Mouse (Mus musculus): ENCODE results near the gene Nudt15. TPM values are rescaled to one million over a fixed set of nuclear protein-coding genes. Genes with fewer than 3 reads are reported as not detected.
"Not testable (repeated sequence)": the region's sequence is repeated elsewhere in the genome, so short reads cannot be mapped to it uniquely, and the experiment has no call there.

The Nudt15 gene
- polyA plus RNA-seq, 1 experiment from 2014 or later, result 5.1 TPM

DNA sequence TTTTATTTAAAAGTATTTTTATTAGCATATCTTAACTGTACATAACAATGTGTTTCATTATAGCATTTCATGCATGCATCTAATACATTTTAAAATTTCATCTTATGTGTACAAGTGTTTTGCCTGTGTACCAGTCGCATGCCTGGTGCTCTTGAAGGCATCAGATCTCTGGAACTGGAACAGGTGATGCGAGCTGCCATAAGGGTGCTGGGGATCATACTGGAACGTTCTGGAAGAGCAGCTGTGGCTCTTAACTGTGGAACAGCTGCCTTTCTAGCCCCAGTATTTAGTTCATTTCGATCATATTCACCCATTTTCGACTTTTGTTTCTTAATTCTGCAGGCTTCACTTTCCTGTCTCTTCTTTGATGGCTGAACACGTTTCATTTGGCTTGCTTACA is 3.1 kb upstream of the Nudt15 start:
- Histone ChIP-seq H3K27ac (ENCODE audit: low read length) (no peak overlapping the region), H3K4me1 (ENCODE audit: control insufficient read depth, insufficient read depth, low read length) (peaks cover 5% of the 10 kb centered on the region; the same call in 1 of the 2 replicates), H3K27me3 (ENCODE audit: control insufficient read depth, insufficient read depth, low read length) (no peaks in the 10 kb centered on the region), H3K9me3 (replicated peaks; ENCODE audit: control insufficient read depth, low read length) (no peaks in the 10 kb centered on the region), H3K4me2 (ENCODE audit: low read depth, low read length) (no peak overlapping the region), H3K4me3 (replicated peaks; ENCODE audit: low read length) (no peak overlapping the region), H3K36me3 (ENCODE audit: control insufficient read depth, insufficient read depth, low read length) (0 out of 2 replicates have a peak, but pooled peaks cover 3% of the 10 kb centered on the region), H3K9ac (ENCODE audit: low read length) (no peak overlapping the region)
- ATAC-seq (ENCODE audit: insufficient read depth, low FRiP score), result no peak
- WGBS, result 83% methylated on average over 6 of the region's 6 CpGs

DNA sequence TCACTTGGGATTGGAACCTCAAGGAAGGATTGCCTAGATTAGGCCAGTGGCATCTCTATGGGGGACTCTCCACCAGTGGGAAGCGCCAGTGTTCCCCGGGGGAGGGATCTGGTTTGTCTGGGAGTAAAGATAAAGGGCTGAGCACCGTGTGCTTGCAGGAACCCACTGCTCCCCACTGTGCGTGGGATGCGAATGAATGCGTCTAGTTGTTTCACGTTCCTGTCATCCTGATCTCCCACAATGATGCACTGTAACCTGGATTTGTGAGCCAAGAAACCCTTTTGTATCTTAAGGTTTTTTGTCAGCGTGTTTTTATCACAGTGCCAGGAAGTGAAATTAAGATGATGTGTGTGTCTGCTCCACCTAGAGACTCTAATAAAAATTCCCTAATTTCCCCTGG is 2.7 kb upstream of the Nudt15 start:
- Histone ChIP-seq H3K4me2 (ENCODE audit: low read depth, low read length) (no peak overlapping the region), H3K4me3 (replicated peaks; ENCODE audit: low read length) (no peak overlapping the region), H3K9ac (ENCODE audit: low read length) (no peak overlapping the region), H3K9me3 (replicated peaks; ENCODE audit: control insufficient read depth, low read length) (no peaks in the 10 kb centered on the region), H3K27me3 (ENCODE audit: control insufficient read depth, insufficient read depth, low read length) (no peaks in the 10 kb centered on the region), H3K27ac (ENCODE audit: low read length) (no peak overlapping the region), H3K36me3 (ENCODE audit: control insufficient read depth, insufficient read depth, low read length) (no peaks in the 10 kb centered on the region), H3K4me1 (ENCODE audit: control insufficient read depth, insufficient read depth, low read length) (peaks cover 5% of the 10 kb centered on the region; the same call in 1 of the 2 replicates)
- ATAC-seq (ENCODE audit: insufficient read depth, low FRiP score), result no peak
- 55% methylated on average over 8 of the region's 8 CpGs for WGBS

DNA sequence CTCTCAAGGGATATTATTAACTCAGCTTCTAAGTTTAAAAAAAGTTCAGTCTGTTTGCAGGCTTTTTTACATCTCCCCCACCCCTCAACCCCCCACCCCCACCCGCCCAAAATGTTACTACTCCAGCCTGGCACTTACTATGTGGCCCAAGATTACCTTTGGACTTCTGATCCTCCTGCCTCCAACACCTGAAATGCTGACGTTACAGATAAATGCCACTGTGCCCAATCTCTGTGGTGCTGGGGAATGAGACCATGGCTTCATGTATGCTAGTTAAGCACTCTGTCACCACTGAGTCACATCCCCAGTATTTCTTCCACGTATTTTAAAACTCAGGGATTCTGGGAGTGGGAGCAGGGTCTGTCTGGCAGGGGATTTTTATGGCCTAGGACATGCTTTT is 2.2 kb upstream of the Nudt15 start:
- ATAC-seq (ENCODE audit: insufficient read depth, low FRiP score), result no peak

DNA sequence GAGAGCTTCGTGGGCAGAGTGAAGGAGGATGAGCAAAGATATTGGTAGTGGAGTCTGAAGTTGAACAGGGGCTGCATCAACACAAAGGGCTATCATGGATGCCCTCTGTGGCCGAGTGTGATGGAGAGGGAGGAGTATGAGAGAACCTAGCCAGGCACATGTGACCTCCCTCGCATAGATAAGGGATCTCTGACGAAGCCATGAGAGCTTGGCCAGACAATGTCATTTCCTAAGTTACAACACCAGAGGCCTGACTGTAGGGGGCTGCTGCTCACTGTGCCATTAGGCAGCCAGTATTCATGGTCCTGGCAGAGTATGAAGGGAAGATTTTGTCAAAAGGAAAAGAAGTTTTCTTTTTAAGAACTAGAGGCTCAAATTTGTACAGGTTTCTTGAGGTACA is 1.0 kb downstream of the Nudt15 start:
- H3K4me2 ChIP-seq (ENCODE audit: low read depth, low read length), result no peak overlapping the region
- no peaks in the 10 kb centered on the region for H3K9me3 ChIP-seq (replicated peaks; ENCODE audit: control insufficient read depth, low read length)
- H3K4me1 ChIP-seq (ENCODE audit: control insufficient read depth, insufficient read depth, low read length), result no peaks in the 10 kb centered on the region
- no peaks in the 10 kb centered on the region for H3K27me3 ChIP-seq (ENCODE audit: control insufficient read depth, insufficient read depth, low read length)
- no peak overlapping the region for H3K9ac ChIP-seq (ENCODE audit: low read length)
- H3K36me3 ChIP-seq (ENCODE audit: control insufficient read depth, insufficient read depth, low read length), result no peaks in the 10 kb centered on the region
- 53% methylated on average over 4 of the region's 4 CpGs for WGBS
- no peak overlapping the region for H3K27ac ChIP-seq (ENCODE audit: low read length)
- ATAC-seq (ENCODE audit: insufficient read depth, low FRiP score), result no peak
- H3K4me3 ChIP-seq (replicated peaks; ENCODE audit: low read length), result no peak overlapping the region

More for the DNA sequence above, 2.2 kb upstream of the Nudt15 start:
- Histone ChIP-seq H3K27ac (ENCODE audit: low read length) (no peak overlapping the region), H3K9ac (ENCODE audit: low read length) (no peak overlapping the region), H3K4me3 (replicated peaks; ENCODE audit: low read length) (no peak overlapping the region), H3K27me3 (ENCODE audit: control insufficient read depth, insufficient read depth, low read length) (no peaks in the 10 kb centered on the region), H3K9me3 (replicated peaks; ENCODE audit: control insufficient read depth, low read length) (no peaks in the 10 kb centered on the region), H3K4me1 (ENCODE audit: control insufficient read depth, insufficient read depth, low read length) (peaks cover 5% of the 10 kb centered on the region; the same call in 1 of the 2 replicates), H3K36me3 (ENCODE audit: control insufficient read depth, insufficient read depth, low read length) (no peaks in the 10 kb centered on the region), H3K4me2 (ENCODE audit: low read depth, low read length) (no peak overlapping the region)
- WGBS, result 54% methylated on average over 3 of the region's 3 CpGs

DNA sequence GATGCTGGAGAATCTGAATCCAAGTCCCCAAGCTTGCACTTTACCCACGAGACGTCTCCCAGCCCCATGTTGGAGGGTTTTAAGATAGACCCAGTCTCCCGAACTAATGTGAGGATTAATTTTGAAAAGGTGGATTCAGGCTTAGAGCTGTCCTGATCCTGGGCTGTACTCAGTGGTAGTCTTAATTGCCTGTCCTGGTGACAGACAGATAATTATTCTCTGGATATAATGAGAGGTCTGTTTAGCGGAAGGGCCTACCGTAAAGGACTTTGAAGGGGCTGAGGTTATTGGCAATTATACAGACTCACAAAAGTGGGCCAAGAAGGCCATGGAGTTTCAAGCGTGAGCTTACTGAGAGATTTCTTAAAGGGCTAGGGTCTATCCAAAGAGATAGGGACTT is 4.3 kb downstream of the Nudt15 start:
- H3K9ac ChIP-seq (ENCODE audit: low read length), result no peak overlapping the region
- H3K4me1 ChIP-seq (ENCODE audit: control insufficient read depth, insufficient read depth, low read length), result no peaks in the 10 kb centered on the region
- no peaks in the 10 kb centered on the region for H3K9me3 ChIP-seq (replicated peaks; ENCODE audit: control insufficient read depth, low read length)
- no peaks in the 10 kb centered on the region; the same call in 1 of the 2 replicates for H3K27me3 ChIP-seq (ENCODE audit: control insufficient read depth, insufficient read depth, low read length)
- no peak overlapping the region for H3K4me3 ChIP-seq (replicated peaks; ENCODE audit: low read length)
- ATAC-seq (ENCODE audit: insufficient read depth, low FRiP score), result no peak
- H3K27ac ChIP-seq (ENCODE audit: low read length), result no peak overlapping the region
- no peak overlapping the region for H3K4me2 ChIP-seq (ENCODE audit: low read depth, low read length)
- 72% methylated on average over 6 of the region's 6 CpGs for WGBS
- H3K36me3 ChIP-seq (ENCODE audit: control insufficient read depth, insufficient read depth, low read length), result no peaks in the 10 kb centered on the region

DNA sequence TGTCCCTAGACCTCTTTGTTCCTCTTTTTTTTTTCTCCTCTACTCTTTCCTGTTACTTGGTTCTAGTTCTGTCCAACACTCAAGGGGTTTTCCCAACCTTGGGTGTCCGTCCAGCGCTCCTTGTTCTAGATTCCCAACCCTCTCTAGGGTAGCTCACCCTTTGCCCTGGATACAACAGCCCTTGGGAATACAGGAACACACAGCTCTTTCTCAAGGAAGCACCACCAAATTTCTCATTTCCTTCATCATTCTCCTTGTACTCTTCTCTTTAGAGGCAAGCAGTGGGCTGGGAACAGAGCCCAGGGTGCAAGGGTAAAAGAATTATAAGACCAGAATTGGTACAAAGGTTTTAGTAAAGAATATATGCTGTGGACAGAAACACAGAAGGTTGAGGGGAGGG is 12.4 kb downstream of the Nudt15 start:
- no peak for ATAC-seq (ENCODE audit: insufficient read depth, low FRiP score)
- no peak overlapping the region for H3K27ac ChIP-seq (ENCODE audit: low read length)
- H3K36me3 ChIP-seq (ENCODE audit: control insufficient read depth, insufficient read depth, low read length), result no peaks in the 10 kb centered on the region
- no peaks in the 10 kb centered on the region for H3K4me1 ChIP-seq (ENCODE audit: control insufficient read depth, insufficient read depth, low read length)
- H3K27me3 ChIP-seq (ENCODE audit: control insufficient read depth, insufficient read depth, low read length), result no peaks in the 10 kb centered on the region; the same call in 1 of the 2 replicates
- H3K4me3 ChIP-seq (replicated peaks; ENCODE audit: low read length), result no peak overlapping the region
- no peak overlapping the region for H3K9ac ChIP-seq (ENCODE audit: low read length)
- H3K9me3 ChIP-seq (replicated peaks; ENCODE audit: control insufficient read depth, low read length), result no peaks in the 10 kb centered on the region
- WGBS, result 81% methylated on average over 2 of the region's 2 CpGs
- no peak overlapping the region for H3K4me2 ChIP-seq (ENCODE audit: low read depth, low read length)

DNA sequence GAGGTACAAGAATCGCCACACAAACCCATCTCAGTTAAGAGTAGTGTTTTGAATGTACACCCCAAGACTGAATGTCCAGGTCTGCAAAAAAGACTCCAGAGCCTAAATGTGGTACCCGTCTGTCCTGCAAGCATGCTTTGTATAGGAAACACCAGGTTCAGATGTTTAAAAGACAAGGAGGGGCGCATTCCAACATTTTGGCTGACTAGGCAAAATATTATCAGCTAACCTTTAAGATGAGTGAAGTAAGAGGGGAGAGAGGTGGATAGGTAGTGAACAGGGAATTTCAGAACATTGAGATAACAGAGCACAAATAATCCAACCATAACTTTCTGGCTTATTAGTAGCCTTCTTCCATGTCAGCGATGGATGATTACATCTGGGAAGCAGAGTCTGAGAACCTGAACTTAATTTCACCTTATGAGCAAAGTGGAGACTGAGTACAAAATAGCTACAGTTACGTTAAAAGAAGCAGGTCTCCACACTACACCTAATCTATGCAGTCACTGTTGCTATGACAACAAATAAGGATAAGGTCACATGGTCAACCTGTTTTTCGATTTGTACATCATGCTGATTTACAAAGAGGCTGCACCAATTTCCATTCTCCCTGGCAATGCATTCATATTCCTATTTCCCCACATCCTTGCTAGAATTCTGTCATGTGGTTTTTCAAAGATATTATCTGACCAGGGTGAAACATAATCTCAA is 14.1 kb downstream of the Nudt15 start:
- Histone ChIP-seq H3K4me1 (ENCODE audit: control insufficient read depth, insufficient read depth, low read length) (no peaks in the 10 kb centered on the region), H3K4me3 (replicated peaks; ENCODE audit: low read length) (no peak overlapping the region), H3K27me3 (ENCODE audit: control insufficient read depth, insufficient read depth, low read length) (no peaks in the 10 kb centered on the region), H3K9me3 (replicated peaks; ENCODE audit: control insufficient read depth, low read length) (no peaks in the 10 kb centered on the region), H3K27ac (ENCODE audit: low read length) (no peak overlapping the region), H3K36me3 (ENCODE audit: control insufficient read depth, insufficient read depth, low read length) (no peaks in the 10 kb centered on the region), H3K9ac (ENCODE audit: low read length) (no peak overlapping the region), H3K4me2 (ENCODE audit: low read depth, low read length) (no peak overlapping the region)
- no peak for ATAC-seq (ENCODE audit: insufficient read depth, low FRiP score)
- WGBS, result 64% methylated on average over 6 of the region's 6 CpGs

DNA sequence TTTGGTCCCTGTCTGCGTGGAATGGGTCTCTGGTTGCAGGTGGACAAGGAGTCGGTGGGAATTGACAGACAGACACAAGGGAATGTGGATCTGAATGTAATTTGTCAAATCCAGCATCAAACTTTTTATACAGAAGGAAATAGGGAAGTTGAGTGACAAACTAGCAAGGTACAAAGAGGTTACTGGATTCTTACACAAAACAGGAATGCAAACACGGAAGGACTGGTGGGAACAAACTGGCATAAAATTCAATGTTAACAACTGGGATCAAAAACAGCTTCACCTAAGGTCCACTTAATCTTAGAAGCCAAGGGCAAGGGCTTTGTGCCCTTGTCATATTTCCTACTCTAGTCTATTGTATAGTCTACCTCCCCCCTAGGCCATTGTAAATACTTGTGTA is 19.4 kb downstream of the Nudt15 start:
- H3K9me3 ChIP-seq (replicated peaks; ENCODE audit: control insufficient read depth, low read length); H3K4me3 ChIP-seq (replicated peaks; ENCODE audit: low read length): not testable (repeated sequence)
- WGBS, result 78% methylated on average over 3 of the region's 3 CpGs

DNA sequence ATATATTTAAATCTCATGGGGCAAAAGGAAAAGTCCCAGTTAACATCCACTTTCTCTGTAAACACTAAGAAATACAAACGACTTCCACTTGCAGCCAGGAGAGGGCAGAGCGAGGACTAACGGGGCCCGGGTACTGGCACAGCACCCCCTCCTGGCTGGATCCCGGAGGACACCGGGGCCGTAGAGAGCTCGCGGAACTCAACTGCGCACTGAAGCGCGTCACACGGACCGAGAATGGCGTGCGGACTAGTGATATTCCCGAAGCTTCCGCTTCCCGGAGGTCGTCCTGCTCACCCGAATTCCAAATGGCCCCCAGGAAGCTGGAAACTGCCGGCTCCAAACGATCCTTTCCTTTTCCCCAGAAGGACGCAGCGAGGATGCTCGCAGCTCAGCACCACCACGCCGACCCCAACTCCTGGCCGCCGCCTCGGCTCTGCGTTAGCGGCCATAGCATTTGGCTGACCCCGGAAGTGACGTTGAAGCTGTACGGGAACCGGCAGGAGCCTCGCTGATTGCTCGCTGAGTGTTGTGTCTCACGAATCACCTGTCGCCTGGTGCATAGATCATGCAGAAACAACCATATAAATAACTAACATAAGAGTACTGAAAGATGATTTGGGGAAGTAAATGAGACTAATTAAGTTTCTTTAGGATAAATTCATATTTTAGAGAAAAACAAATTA is 23.1 kb downstream of the Nudt15 start, which contains the start of gene Sucla2:
Sucla2 (plus strand) TSS at position 554 of the 683 bp plus-strand sequence.
- H3K9ac ChIP-seq (ENCODE audit: low read length), result peak within 1 kb of the TSS; percentile 80
- H3K4me1 ChIP-seq (ENCODE audit: control insufficient read depth, insufficient read depth, low read length), result no peaks in the 10 kb centered on the region
- H3K27ac ChIP-seq (ENCODE audit: low read length), result peak within 1 kb of the TSS; percentile 87
- H3K4me3 ChIP-seq (replicated peaks; ENCODE audit: low read length), result peak within 1 kb of the TSS; percentile 57
- peak; percentile 99 for ATAC-seq (ENCODE audit: insufficient read depth, low FRiP score)
- no peaks in the 10 kb centered on the region for H3K27me3 ChIP-seq (ENCODE audit: control insufficient read depth, insufficient read depth, low read length)
- H3K36me3 ChIP-seq (ENCODE audit: control insufficient read depth, insufficient read depth, low read length), result no peaks in the 10 kb centered on the region
- H3K9me3 ChIP-seq (replicated peaks; ENCODE audit: control insufficient read depth, low read length), result no peaks in the 10 kb centered on the region
- WGBS, result under 1% methylated on average over 39 of the region's 41 CpGs
- peak within 1 kb of the TSS; percentile 52 for H3K4me2 ChIP-seq (ENCODE audit: low read depth, low read length)

More for the DNA sequence above, 19.4 kb downstream of the Nudt15 start:
- not testable (repeated sequence) for H3K36me3 ChIP-seq (ENCODE audit: control insufficient read depth, insufficient read depth, low read length); H3K9ac ChIP-seq (ENCODE audit: low read length); H3K4me2 ChIP-seq (ENCODE audit: low read depth, low read length); ATAC-seq (ENCODE audit: insufficient read depth, low FRiP score); H3K4me1 ChIP-seq (ENCODE audit: control insufficient read depth, insufficient read depth, low read length); H3K27me3 ChIP-seq (ENCODE audit: control insufficient read depth, insufficient read depth, low read length); H3K27ac ChIP-seq (ENCODE audit: low read length)

All from stomach, embryonic 16.5 days (tissue).